Mouse (Mus musculus) bone marrow, adult 2 months (tissue): ENCODE data around the gene Mok.

Experiments
- CTCF ChIP-seq: fragments of 200-500 bp; IDR thresholded peaks from 2 replicates; pipeline ENCODE4 v1.5.1; 2011; ENCODE audit warnings: low read length, control low read depth; ENCODE audit not compliant: control insufficient read depth, insufficient read depth
- POLR2A ChIP-seq: fragments of 200-500 bp; IDR thresholded peaks from 2 replicates; pipeline ENCODE4 v1.6.1; 2011; ENCODE audit warnings: low read depth, mild to moderate bottlenecking, control low read depth, low read length, borderline replicate concordance; ENCODE audit not compliant: control insufficient read depth

DNA sequence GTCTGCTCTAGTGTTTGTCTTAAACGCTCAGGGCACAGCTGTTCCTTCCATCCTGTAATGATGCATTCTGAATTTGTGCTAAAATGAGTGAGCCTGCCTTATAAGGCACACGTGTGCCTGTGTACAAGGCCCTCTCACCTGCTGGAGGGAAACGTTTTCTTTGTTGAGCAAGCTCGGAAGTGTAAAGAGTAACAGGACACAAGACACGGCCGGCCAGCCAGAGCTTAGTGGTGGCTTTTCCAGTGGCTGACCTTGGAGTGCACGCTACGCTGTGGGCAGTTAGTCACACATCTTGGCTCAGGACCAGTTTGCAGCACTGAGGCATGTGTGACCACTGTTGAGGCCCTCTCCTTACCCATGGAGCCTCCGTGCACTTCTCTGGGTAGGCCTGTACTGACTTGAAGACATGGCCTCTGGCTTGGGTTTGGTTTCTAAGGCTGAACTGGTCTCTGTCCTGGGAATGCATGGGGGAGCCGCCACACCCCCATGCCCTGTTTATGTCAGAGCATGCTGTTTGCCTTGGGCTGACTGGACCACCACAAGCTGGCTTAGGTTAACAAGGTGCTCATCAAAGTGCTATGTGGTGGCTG, 42.8 kb downstream of the Mok start:
- TF ChIP-seq CTCF (no peak), POLR2A (no peak)
